Mouse (Mus musculus): Measurements from ENCODE around the gene Snx17. TPM values are rescaled to one million over a fixed set of nuclear protein-coding genes. Genes with fewer than 3 reads are reported as not detected.

Gene Snx17
- polyA plus RNA-seq, 1 experiment: 97.0 TPM

DNA sequence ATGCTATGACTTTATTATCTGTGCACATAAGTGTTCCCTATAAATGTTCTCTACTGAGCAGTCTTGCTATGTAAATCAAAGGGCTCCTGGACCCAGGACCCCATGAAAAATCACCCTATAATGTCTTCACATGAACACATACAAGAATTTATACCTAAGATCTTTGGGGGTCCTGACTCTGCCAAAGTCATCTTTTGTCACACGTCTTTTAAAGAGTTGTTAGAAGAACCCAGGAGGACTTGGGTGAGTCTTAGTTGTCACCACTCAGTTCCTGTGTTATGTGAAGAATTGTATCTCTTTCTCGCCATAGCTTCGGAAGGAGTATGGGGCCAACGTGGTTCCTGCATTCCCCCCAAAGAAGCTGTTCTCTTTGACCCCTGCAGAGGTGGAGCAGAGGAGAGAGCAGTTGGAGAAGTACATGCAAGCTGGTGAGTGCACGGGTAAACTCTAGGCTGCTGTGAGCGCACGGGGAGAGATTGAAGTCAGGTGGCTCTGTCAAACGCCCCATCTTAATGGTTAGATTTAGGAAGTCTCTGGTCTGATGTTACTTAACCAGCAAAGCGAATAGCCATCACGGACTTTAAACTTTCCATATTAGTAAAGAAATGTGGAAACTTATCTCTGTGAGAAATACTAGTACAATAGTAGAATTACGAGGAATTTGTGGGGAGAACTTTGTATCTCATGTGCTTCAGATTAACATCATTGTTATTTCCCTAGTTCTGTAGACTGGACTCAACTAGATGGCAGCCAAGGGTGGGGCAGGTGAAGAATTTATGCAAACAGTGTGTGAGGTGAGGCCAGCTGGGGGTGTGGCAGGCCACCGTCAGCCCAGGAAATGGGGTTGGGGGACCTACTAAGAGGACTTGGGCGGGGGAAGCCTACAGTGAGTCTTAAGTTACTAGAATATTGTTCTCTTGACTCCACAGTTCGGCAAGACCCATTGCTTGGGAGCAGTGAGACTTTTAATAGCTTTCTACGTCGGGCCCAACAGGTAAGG lies 1.8 kb downstream of the Snx17 start:
- Histone ChIP-seq H3K4me1 (ENCODE audit: control insufficient read depth, insufficient read depth, low read length) (peaks cover 7% of the 10 kb centered on the region), H3K4me3 (replicated peaks; ENCODE audit: extremely low read depth, low read depth, low read length) (no peak overlapping the region)
- no peak for DNase-seq
- TF ChIP-seq POLR2A (IDR thresholded peaks at IDR 0.05; ENCODE audit: borderline replicate concordance, extremely low read depth, low read depth, low read length): no peak
- TF ChIP-seq CTCF (IDR thresholded peaks at IDR 0.05; ENCODE audit: insufficient read depth, low read length): no peak
- WGBS: 86% methylated on average over 16 of the region's 16 CpGs

DNA sequence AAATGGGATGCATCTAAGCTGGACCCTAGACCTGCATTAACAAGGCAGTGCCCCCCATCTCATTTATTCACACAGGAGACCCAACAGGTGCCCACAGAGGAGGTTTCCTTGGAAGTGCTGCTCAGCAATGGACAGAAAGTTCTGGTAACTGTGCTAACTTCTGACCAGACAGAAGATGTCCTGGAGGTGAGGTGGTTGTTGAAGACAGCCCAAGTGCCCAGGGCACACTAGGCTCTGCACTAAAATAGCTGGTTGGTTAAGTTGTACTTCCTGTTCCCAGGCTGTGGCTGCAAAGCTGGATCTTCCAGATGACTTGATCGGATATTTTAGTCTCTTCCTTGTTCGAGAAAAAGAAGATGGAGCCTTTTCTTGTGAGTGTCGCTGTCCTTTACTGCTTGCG lies 2.6 kb downstream of the Snx17 start:
- no peak for TF ChIP-seq CTCF (IDR thresholded peaks at IDR 0.05; ENCODE audit: insufficient read depth, low read length)
- Histone ChIP-seq H3K4me1 (ENCODE audit: control insufficient read depth, insufficient read depth, low read length) (peaks cover 7% of the 10 kb centered on the region), H3K4me3 (replicated peaks; ENCODE audit: extremely low read depth, low read depth, low read length) (no peak overlapping the region)
- DNase-seq: no peak
- 77% methylated on average over 4 of the region's 4 CpGs for WGBS

DNA sequence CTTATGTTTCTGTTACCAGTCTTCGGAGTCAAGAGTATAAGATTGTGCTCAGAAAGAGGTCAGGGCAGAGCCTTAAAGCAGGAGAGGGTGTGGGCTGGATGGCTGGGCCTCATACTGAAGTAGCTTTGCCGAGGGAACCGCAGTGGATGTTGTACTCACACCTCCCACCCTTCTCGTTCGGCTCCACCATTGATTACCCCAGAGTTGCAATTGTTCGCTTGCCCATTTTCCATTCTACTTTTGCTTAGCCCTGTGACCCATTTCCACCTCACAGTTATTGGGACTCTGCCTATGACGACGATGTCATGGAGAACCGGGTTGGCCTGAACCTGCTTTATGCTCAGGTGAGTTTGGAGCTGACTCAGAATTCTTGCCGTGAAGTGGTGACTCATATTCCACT lies 3.2 kb downstream of the Snx17 start:
- no peak for DNase-seq
- no peak overlapping the region for H3K4me3 ChIP-seq (replicated peaks; ENCODE audit: extremely low read depth, low read depth, low read length)
- peaks cover 7% of the 10 kb centered on the region for H3K4me1 ChIP-seq (ENCODE audit: control insufficient read depth, insufficient read depth, low read length)
- 84% methylated on average over 10 of the region's 10 CpGs for WGBS
- no peak for TF ChIP-seq CTCF (IDR thresholded peaks at IDR 0.05; ENCODE audit: insufficient read depth, low read length)
- TF ChIP-seq POLR2A (IDR thresholded peaks at IDR 0.05; ENCODE audit: borderline replicate concordance, extremely low read depth, low read depth, low read length): no peak

DNA sequence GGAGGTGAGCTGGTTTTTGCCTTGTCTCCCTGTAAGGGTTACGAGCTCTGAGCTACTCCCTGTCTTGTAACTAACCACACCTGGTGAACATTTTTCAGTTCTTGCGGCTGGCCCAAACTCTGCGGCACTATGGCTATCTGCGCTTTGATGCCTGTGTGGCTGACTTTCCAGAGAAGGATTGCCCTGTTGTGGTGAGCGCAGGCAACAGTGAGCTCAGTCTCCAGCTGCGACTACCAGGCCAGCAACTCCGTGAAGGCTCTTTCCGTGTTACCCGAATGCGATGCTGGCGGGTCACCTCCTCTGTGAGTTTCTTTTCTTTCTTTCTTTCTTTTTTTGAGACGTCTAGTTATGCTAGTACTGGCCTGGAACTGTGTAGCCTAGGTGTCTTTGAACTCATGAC lies 4.0 kb downstream of the Snx17 start:
- WGBS: 93% methylated on average over 12 of the region's 12 CpGs

DNA sequence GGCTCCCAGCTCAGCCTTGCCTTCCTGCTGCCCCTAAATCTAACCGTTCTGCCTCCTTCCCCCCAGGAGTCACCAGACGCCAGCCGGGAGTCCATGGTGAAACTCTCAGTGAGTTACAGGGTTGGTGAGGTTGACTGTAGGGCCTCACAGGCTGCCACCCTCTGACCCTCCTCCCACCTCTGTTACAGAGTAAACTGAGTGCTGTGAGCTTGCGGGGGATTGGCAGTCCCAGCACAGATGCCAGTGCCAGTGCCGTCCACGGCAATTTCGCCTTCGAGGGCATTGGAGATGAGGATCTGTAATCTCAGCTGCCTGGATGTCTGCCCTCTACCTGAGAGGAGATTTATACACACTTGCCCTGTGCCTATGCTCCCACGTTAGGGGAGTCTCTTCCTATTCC lies 5.1 kb downstream of the Snx17 start:
- Histone ChIP-seq H3K4me3 (replicated peaks; ENCODE audit: extremely low read depth, low read depth, low read length) (no peak overlapping the region), H3K4me1 (ENCODE audit: control insufficient read depth, insufficient read depth, low read length) (peaks cover 4% of the 10 kb centered on the region)
- TF ChIP-seq CTCF (IDR thresholded peaks at IDR 0.05; ENCODE audit: insufficient read depth, low read length) (no peak), POLR2A (IDR thresholded peaks at IDR 0.05; ENCODE audit: borderline replicate concordance, extremely low read depth, low read depth, low read length) (no peak)
- no peak for DNase-seq
- WGBS: 73% methylated on average over 9 of the region's 9 CpGs

More for the DNA sequence above, 4.0 kb downstream of the Snx17 start:
- peaks cover 4% of the 10 kb centered on the region for H3K4me1 ChIP-seq (ENCODE audit: control insufficient read depth, insufficient read depth, low read length)
- H3K4me3 ChIP-seq (replicated peaks; ENCODE audit: extremely low read depth, low read depth, low read length): no peak overlapping the region
- TF ChIP-seq POLR2A (IDR thresholded peaks at IDR 0.05; ENCODE audit: borderline replicate concordance, extremely low read depth, low read depth, low read length) (peak; percentile 26; the same call in 1 of the 2 replicates), CTCF (IDR thresholded peaks at IDR 0.05; ENCODE audit: insufficient read depth, low read length) (no peak)
- no peak for DNase-seq

DNA sequence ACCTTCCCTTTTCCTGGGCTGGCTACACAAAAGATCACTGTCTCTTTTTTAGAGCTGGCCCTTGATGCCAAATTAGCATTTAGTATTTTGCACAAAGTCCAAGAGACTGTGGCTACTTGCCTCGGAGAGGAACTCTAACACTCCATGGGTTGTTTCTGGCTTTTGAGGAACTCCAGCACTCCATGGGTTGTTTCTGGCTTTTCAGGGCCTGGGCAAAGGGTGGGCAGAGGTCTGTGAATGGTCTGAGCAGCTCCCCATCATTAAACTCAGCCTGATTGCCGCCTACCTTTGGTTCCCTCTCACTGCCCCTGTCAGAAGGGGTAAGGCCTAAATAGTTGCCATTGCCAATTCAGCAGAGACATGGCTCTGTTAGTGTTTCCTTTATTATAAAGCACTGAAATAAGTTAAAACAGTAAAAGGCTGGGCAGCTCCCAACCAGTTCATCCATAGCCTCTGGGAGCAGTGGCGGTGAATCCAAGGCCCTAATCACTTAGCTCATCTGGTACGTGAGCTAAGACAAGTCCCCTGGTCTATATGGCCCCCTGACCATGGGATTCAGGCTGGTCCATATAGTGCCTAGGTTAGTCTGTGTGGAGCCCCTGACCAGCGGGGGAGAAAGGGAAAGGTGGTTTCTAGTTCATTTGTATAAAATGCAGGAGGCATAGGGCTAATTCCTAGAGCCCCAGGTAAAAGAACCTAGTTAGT lies 5.7 kb downstream of the Snx17 start:
- H3K4me1 ChIP-seq (ENCODE audit: control insufficient read depth, insufficient read depth, low read length): peaks cover 3% of the 10 kb centered on the region
- WGBS: 82% methylated on average over 5 of the region's 5 CpGs
- no peak overlapping the region for H3K4me3 ChIP-seq (replicated peaks; ENCODE audit: extremely low read depth, low read depth, low read length)
- TF ChIP-seq CTCF (IDR thresholded peaks at IDR 0.05; ENCODE audit: insufficient read depth, low read length): no peak
- TF ChIP-seq POLR2A (IDR thresholded peaks at IDR 0.05; ENCODE audit: borderline replicate concordance, extremely low read depth, low read depth, low read length): no peak
- DNase-seq: no peak

DNA sequence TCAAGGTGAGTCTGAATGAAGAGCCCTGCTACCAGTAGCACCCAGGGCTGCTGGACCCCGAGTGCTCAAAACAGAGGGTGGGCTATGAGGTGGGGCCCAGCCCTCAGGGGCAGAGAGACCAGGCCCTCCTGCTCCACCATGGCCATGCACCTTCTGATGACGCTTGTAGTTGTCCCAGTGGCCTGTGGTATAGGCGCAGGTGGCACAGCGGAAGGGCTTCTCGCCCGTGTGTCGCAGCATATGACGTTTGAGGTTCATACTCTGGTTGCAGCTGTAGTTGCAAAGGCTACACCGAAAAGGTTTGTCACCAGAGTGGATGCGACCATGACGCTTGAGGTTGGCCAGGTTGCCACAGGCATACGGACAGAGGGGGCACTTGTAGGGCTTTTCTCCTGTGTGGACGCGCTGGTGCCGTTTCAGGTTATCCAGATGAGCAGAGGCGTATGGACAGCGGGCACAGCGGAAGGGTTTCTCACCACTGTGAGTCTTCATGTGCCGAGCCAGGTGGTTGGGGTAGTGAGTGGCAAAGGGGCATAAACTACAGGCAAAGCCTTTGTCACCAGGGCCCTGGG lies 6.4 kb downstream of the Snx17 start:
- Histone ChIP-seq H3K4me3 (replicated peaks; ENCODE audit: extremely low read depth, low read depth, low read length) (no peak overlapping the region), H3K4me1 (ENCODE audit: control insufficient read depth, insufficient read depth, low read length) (no peaks in the 10 kb centered on the region; the same call in 1 of the 2 replicates)
- WGBS: 91% methylated on average over 19 of the region's 19 CpGs
- TF ChIP-seq CTCF (IDR thresholded peaks at IDR 0.05; ENCODE audit: insufficient read depth, low read length) (no peak), POLR2A (IDR thresholded peaks at IDR 0.05; ENCODE audit: borderline replicate concordance, extremely low read depth, low read depth, low read length) (no peak)
- no peak for DNase-seq

DNA sequence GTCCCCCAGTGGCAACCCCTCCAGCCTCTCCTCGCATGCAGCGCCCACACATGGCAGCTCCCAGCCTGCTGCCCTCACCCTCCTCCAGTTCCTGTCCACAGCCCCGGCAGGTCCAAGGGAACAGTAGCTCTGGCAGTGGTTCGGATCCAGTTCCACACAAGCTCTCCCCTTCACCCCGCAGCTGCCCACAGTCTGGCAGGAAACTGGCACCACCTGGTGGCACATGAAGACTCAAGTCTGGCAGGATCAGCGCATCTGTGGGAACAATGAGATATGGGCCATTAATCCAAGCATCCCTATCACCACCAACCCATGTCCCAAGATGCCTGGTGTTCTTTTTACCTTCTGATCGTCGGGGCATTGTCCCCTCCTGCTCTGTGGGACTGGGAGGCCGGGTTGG lies 6.9 kb downstream of the Snx17 start:
- TF ChIP-seq CTCF (IDR thresholded peaks at IDR 0.05; ENCODE audit: insufficient read depth, low read length) (no peak), POLR2A (IDR thresholded peaks at IDR 0.05; ENCODE audit: borderline replicate concordance, extremely low read depth, low read depth, low read length) (peak; percentile 15; the same call in 1 of the 2 replicates)
- no peak overlapping the region for H3K4me3 ChIP-seq (replicated peaks; ENCODE audit: extremely low read depth, low read depth, low read length)
- 73% methylated on average over 9 of the region's 9 CpGs for WGBS
- no peaks in the 10 kb centered on the region; the same call in 1 of the 2 replicates for H3K4me1 ChIP-seq (ENCODE audit: control insufficient read depth, insufficient read depth, low read length)
- DNase-seq: no peak

DNA sequence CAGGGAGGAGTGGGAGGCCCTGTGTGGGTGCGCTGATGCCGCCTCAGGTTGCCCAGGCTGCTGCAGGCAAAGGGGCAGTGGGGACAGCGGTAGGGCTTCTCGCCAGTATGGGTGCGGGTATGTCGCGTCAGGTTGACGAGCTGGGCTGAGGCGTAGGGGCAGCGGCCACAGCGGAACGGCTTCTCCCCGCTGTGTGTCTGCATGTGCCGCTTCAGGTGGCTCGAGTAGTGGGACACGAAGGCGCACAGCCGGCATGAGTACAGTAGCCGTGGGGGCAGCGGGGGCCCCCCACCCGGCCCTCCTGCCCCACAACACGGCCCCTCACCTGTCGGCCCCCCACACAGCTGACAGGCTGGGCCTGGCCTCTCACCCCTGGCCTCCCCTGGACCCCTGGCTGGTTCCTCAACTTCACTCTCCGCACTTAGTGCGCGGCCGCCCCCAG lies 7.3 kb downstream of the Snx17 start:
- Histone ChIP-seq H3K4me1 (ENCODE audit: control insufficient read depth, insufficient read depth, low read length) (no peaks in the 10 kb centered on the region; the same call in 1 of the 2 replicates), H3K4me3 (replicated peaks; ENCODE audit: extremely low read depth, low read depth, low read length) (no peak overlapping the region)
- DNase-seq: no peak
- no peak for TF ChIP-seq CTCF (IDR thresholded peaks at IDR 0.05; ENCODE audit: insufficient read depth, low read length)
- peak; percentile 33; the same call in 1 of the 2 replicates for TF ChIP-seq POLR2A (IDR thresholded peaks at IDR 0.05; ENCODE audit: borderline replicate concordance, extremely low read depth, low read depth, low read length)
- 88% methylated on average over 27 of the region's 27 CpGs for WGBS
